Mouse (Mus musculus): ENCODE results near the gene Hoxd9.
A peak's percentile ranks its signal among the peaks of the same experiment; 100 is the strongest.

Hoxd9 gene

GRCm38 (mm10) chr2:74698201-74699052 lies 900 bp downstream of the Hoxd9 start:
- no peak for DNase-seq (ENCODE audit: low spot score)

- no peak for DNase-seq (ENCODE audit: low spot score)
Observed at GRCm38 (mm10) chr2:74699053-74699430, 1.5 kb downstream of the Hoxd9 start.

- no peak for DNase-seq (ENCODE audit: low spot score)
Observed at GRCm38 (mm10) chr2:74699664-74700545, 2.4 kb downstream of the Hoxd9 start.

GRCm38 (mm10) chr2:74700546-74701112 lies 3.1 kb downstream of the Hoxd9 start:
- DNase-seq (ENCODE audit: low spot score): no peak

- DNase-seq (ENCODE audit: low spot score): peak; percentile 40
Observed at GRCm38 (mm10) chr2:74701949-74702819, 4.7 kb downstream of the Hoxd9 start.

- no peak for DNase-seq (ENCODE audit: low spot score)
Observed at GRCm38 (mm10) chr2:74702820-74703219, 5.3 kb downstream of the Hoxd9 start.

GRCm38 (mm10) chr2:74703317-74703716 lies 5.8 kb downstream of the Hoxd9 start:
- DNase-seq (ENCODE audit: low spot score): no peak

- no peak for DNase-seq (ENCODE audit: low spot score)
Observed at GRCm38 (mm10) chr2:74703720-74704392, 6.3 kb downstream of the Hoxd9 start.

GRCm38 (mm10) chr2:74704393-74704998 lies 7.0 kb downstream of the Hoxd9 start, which contains the start of gene Hoxd8:
Hoxd8 (plus strand) TSS chr2:74704615.
- DNase-seq (ENCODE audit: low spot score): no peak

GRCm38 (mm10) chr2:74704999-74705466 lies 7.5 kb downstream of the Hoxd9 start:
- DNase-seq (ENCODE audit: low spot score): no peak

- no peak for DNase-seq (ENCODE audit: low spot score)
Observed at GRCm38 (mm10) chr2:74705467-74706089, 8.1 kb downstream of the Hoxd9 start.

- DNase-seq (ENCODE audit: low spot score): no peak
Observed at GRCm38 (mm10) chr2:74706393-74706960, 8.9 kb downstream of the Hoxd9 start.

GRCm38 (mm10) chr2:74707599-74707998 lies 10.1 kb downstream of the Hoxd9 start:
- DNase-seq (ENCODE audit: low spot score): no peak

GRCm38 (mm10) chr2:74708676-74709075 lies 11.1 kb downstream of the Hoxd9 start:
- DNase-seq (ENCODE audit: low spot score): no peak

GRCm38 (mm10) chr2:74709465-74710419 lies 12.2 kb downstream of the Hoxd9 start:
- DNase-seq (ENCODE audit: low spot score): no peak

GRCm38 (mm10) chr2:74710929-74711543 lies 13.5 kb downstream of the Hoxd9 start:
- no peak for DNase-seq (ENCODE audit: low spot score)

- DNase-seq (ENCODE audit: low spot score): no peak
Observed at GRCm38 (mm10) chr2:74711721-74712621, 14.4 kb downstream of the Hoxd9 start, which contains the start of the genes Hoxd3 and Hoxd4. Hoxd3 (plus strand) TSS chr2:74711927. Hoxd4 (plus strand) TSS chr2:74711929.

Measured in c-Kit-positive CD71-positive TER-119-positive erythroid progenitor cells, embryonic 14.5 days (primary cell).